Mouse (Mus musculus) adrenal gland, postnatal 14 days (tissue): ENCODE measurements around the gene Baz2b. TPM values are rescaled to one million over a fixed set of nuclear protein-coding genes. Genes with fewer than 3 reads are reported as not detected.
A peak's percentile ranks its signal among the peaks of the same experiment; 100 is the strongest.

Experiments used
- DNase-seq: peaks from one replicate; pipeline ENCODE4 v3.0.0; 2021; ENCODE audit warnings: mixed read lengths
- long read RNA-seq, 2 experiments: library from polyadenylated mRNA; stranded (forward); transcript quantifications; one replicate each; pipeline ENCODE4 v2.0.0; 2021
- total RNA-seq: library from RNA; stranded (reverse); gene quantifications from 2 replicates; pipeline ENCODE4 v1.2.3, GENCODE M21; 2021

Baz2b gene
- 79.7 and 86.9 TPM in 2 replicates for total RNA-seq
- long read RNA-seq, experiment 1, transcript Baz2b-205 (2 exons, 406 nt), result major isoform, 7 of 24 reads
- long read RNA-seq, experiment 1, partial matches to known transcripts, result 5 of 24 reads
- long read RNA-seq, experiment 1, other reads (novel, unspliced or antisense), result 9 of 24 reads
- long read RNA-seq, experiment 2, transcript Baz2b-205 (2 exons, 406 nt), result major isoform, 5 of 21 reads
- long read RNA-seq, experiment 2, partial matches to known transcripts, result 3 of 21 reads
- long read RNA-seq, experiment 2, other reads (novel, unspliced or antisense), result 9 of 21 reads

GRCm38 (mm10) chr2:60209703-60210651 is at the start of gene Baz2b, which contains the start of gene March7:
Gene Baz2b (minus strand): TSS chr2:60209839.
Gene March7 (plus strand): TSS chr2:60209887.
- peak; percentile 95 for DNase-seq

GRCm38 (mm10) chr2:60259186-60259585 is 49.5 kb upstream of the Baz2b start:
- DNase-seq, result no peak

- DNase-seq, result no peak
Measured at GRCm38 (mm10) chr2:60256751-60257150, 47.1 kb upstream of the Baz2b start.

- DNase-seq, result no peak
Measured at GRCm38 (mm10) chr2:60253506-60253905, 43.9 kb upstream of the Baz2b start.

- no peak for DNase-seq
Measured at GRCm38 (mm10) chr2:60252782-60253181, 43.1 kb upstream of the Baz2b start.

- no peak for DNase-seq
Measured at GRCm38 (mm10) chr2:60234506-60234905, 24.9 kb upstream of the Baz2b start.

- peak; percentile 63 for DNase-seq
Measured at GRCm38 (mm10) chr2:60233147-60233546, 23.5 kb upstream of the Baz2b start.

GRCm38 (mm10) chr2:60230361-60230760 is 20.7 kb upstream of the Baz2b start:
- DNase-seq, result no peak

- no peak for DNase-seq
Measured at GRCm38 (mm10) chr2:60228470-60228869, 18.8 kb upstream of the Baz2b start.

- no peak for DNase-seq
Measured at GRCm38 (mm10) chr2:60223489-60223888, 13.8 kb upstream of the Baz2b start.

- DNase-seq, result no peak
Measured at GRCm38 (mm10) chr2:60221954-60222353, 12.3 kb upstream of the Baz2b start.

- DNase-seq, result peak; percentile 70
Measured at GRCm38 (mm10) chr2:60221236-60221635, 11.6 kb upstream of the Baz2b start.

- DNase-seq, result no peak
Measured at GRCm38 (mm10) chr2:60217620-60218019, 8.0 kb upstream of the Baz2b start.

- no peak for DNase-seq
Measured at GRCm38 (mm10) chr2:60216547-60217153, 7.0 kb upstream of the Baz2b start.

- no peak for DNase-seq
Measured at GRCm38 (mm10) chr2:60214683-60215082, 5.0 kb upstream of the Baz2b start.

- DNase-seq, result no peak
Measured at GRCm38 (mm10) chr2:60212488-60212887, 2.8 kb upstream of the Baz2b start.

GRCm38 (mm10) chr2:60210821-60211220 is 1.2 kb upstream of the Baz2b start:
- DNase-seq, result no peak

GRCm38 (mm10) chr2:60209122-60209611 is 472 bp downstream of the Baz2b start:
- DNase-seq, result peak; percentile 78

GRCm38 (mm10) chr2:60205795-60206194 is 3.8 kb downstream of the Baz2b start:
- no peak for DNase-seq

- no peak for DNase-seq
Measured at GRCm38 (mm10) chr2:60204162-60204561, 5.5 kb downstream of the Baz2b start.

- DNase-seq, result no peak
Measured at GRCm38 (mm10) chr2:60203733-60204132, 5.9 kb downstream of the Baz2b start.

GRCm38 (mm10) chr2:60202900-60203530 is 6.6 kb downstream of the Baz2b start:
- DNase-seq, result no peak
